Mouse (Mus musculus): ENCODE results near the gene Ndrg2. TPM values are rescaled to one million over a fixed set of nuclear protein-coding genes. Genes with fewer than 3 reads are reported as not detected.
"Not testable (repeated sequence)": the region's sequence is repeated elsewhere in the genome, so short reads cannot be mapped to it uniquely, and the experiment has no call there.

The Ndrg2 gene
- polyA plus RNA-seq, 2 experiments, result 11.6 to 13.5 TPM

GRCm38 (mm10) chr14:51929309-51929943 is 15.5 kb upstream of the Ndrg2 start:
- H3K27ac ChIP-seq, result no peak overlapping the region
- 62% methylated on average over 8 of the region's 8 CpGs for WGBS (ENCODE audit: insufficient replicate concordance)

GRCm38 (mm10) chr14:51926930-51927329 is 13.0 kb upstream of the Ndrg2 start:
- not testable (repeated sequence) for H3K9ac ChIP-seq (replicated peaks); H3K27me3 ChIP-seq (ENCODE audit: control insufficient read depth, insufficient read depth, low read length); H3K4me1 ChIP-seq (replicated peaks; ENCODE audit: control insufficient read depth in 2 of 2, insufficient read depth in 2 of 2, low read length in 1 of 2); H3K9me3 ChIP-seq (ENCODE audit: control insufficient read depth, low read length); H3K27ac ChIP-seq; DNase-seq (ENCODE audit: low read depth in 3 of 3, low spot score in 3 of 3); H3K36me3 ChIP-seq (replicated peaks; ENCODE audit: control insufficient read depth, insufficient read depth, low read depth); H3K4me3 ChIP-seq (ENCODE audit: insufficient read depth in 1 of 2, low read depth in 2 of 2, low read length in 2 of 2); ATAC-seq (ENCODE audit: insufficient read depth); H3K4me2 ChIP-seq (ENCODE audit: low read depth)
- 78% methylated on average over 11 of the region's 11 CpGs for WGBS (ENCODE audit: insufficient replicate concordance)

More at GRCm38 (mm10) chr14:51929309-51929943, 15.5 kb upstream of the Ndrg2 start:
- TF ChIP-seq CTCF (IDR thresholded peaks at IDR 0.05; ENCODE audit: low read depth) (no peak), EP300 (IDR thresholded peaks at IDR 0.05; ENCODE audit: low read depth) (no peak)
- no peak overlapping the region for H3K9ac ChIP-seq (replicated peaks)
- no peaks in the 10 kb centered on the region for H3K36me3 ChIP-seq (replicated peaks; ENCODE audit: control insufficient read depth, insufficient read depth, low read depth)
- H3K4me2 ChIP-seq (ENCODE audit: low read depth), result no peak overlapping the region
- H3K9me3 ChIP-seq (ENCODE audit: control insufficient read depth, low read length), result no peaks in the 10 kb centered on the region
- no peak for DNase-seq (ENCODE audit: low read depth in 3 of 3, low spot score in 3 of 3)
- H3K4me1 ChIP-seq (replicated peaks; ENCODE audit: control insufficient read depth in 2 of 2, insufficient read depth in 2 of 2, low read length in 1 of 2), result peaks cover 0 to 9% of the 10 kb centered on the region in 2 experiments; a peak in 1 of 4 replicates
- no peak overlapping the region for H3K4me3 ChIP-seq (ENCODE audit: insufficient read depth in 1 of 2, low read depth in 2 of 2, low read length in 2 of 2)
- no peak for ATAC-seq (ENCODE audit: insufficient read depth)
- H3K27me3 ChIP-seq (ENCODE audit: control insufficient read depth, insufficient read depth, low read length), result no peaks in the 10 kb centered on the region

GRCm38 (mm10) chr14:51923492-51923891 is 9.5 kb upstream of the Ndrg2 start:
- Histone ChIP-seq H3K9me3 (ENCODE audit: control insufficient read depth, low read length) (no peaks in the 10 kb centered on the region), H3K4me2 (ENCODE audit: low read depth) (no peak overlapping the region), H3K27me3 (ENCODE audit: control insufficient read depth, insufficient read depth, low read length) (no peaks in the 10 kb centered on the region), H3K4me1 (replicated peaks; ENCODE audit: control insufficient read depth in 2 of 2, insufficient read depth in 2 of 2, low read length in 1 of 2) (0 out of 4 replicates have a peak, but pooled peaks cover 0 to 4% of the 10 kb centered on the region in 2 experiments), H3K4me3 (ENCODE audit: insufficient read depth in 1 of 2, low read depth in 2 of 2, low read length in 2 of 2) (no peak overlapping the region), H3K36me3 (replicated peaks; ENCODE audit: control insufficient read depth, insufficient read depth, low read depth) (no peaks in the 10 kb centered on the region), H3K9ac (replicated peaks) (no peak overlapping the region), H3K27ac (no peak overlapping the region)
- TF ChIP-seq EP300 (IDR thresholded peaks at IDR 0.05; ENCODE audit: low read depth), result no peak
- no peak for TF ChIP-seq CTCF (IDR thresholded peaks at IDR 0.05; ENCODE audit: low read depth)
- WGBS (ENCODE audit: insufficient replicate concordance), result 60% methylated on average over 4 of the region's 4 CpGs
- DNase-seq (ENCODE audit: low read depth in 3 of 3, low spot score in 3 of 3), result no peak
- no peak for ATAC-seq (ENCODE audit: insufficient read depth)

- WGBS (ENCODE audit: insufficient replicate concordance), result 63% methylated on average over 2 of the region's 2 CpGs
- no peak overlapping the region for H3K9ac ChIP-seq (replicated peaks)
- DNase-seq (ENCODE audit: low read depth in 3 of 3, low spot score in 3 of 3), result no peak
- H3K4me3 ChIP-seq (ENCODE audit: insufficient read depth in 1 of 2, low read depth in 2 of 2, low read length in 2 of 2), result no peak overlapping the region
- H3K4me2 ChIP-seq (ENCODE audit: low read depth), result no peak overlapping the region
- H3K27ac ChIP-seq, result no peak overlapping the region
- no peak for TF ChIP-seq EP300 (IDR thresholded peaks at IDR 0.05; ENCODE audit: low read depth)
- TF ChIP-seq CTCF (IDR thresholded peaks at IDR 0.05; ENCODE audit: low read depth), result no peak
- no peak for ATAC-seq (ENCODE audit: insufficient read depth)
- H3K4me1 ChIP-seq (replicated peaks; ENCODE audit: control insufficient read depth in 2 of 2, insufficient read depth in 2 of 2, low read length in 1 of 2), result 0 out of 4 replicates have a peak, but pooled peaks cover 0 to 4% of the 10 kb centered on the region in 2 experiments
- no peaks in the 10 kb centered on the region for H3K36me3 ChIP-seq (replicated peaks; ENCODE audit: control insufficient read depth, insufficient read depth, low read depth)
- H3K27me3 ChIP-seq (ENCODE audit: control insufficient read depth, insufficient read depth, low read length), result no peaks in the 10 kb centered on the region
- no peaks in the 10 kb centered on the region for H3K9me3 ChIP-seq (ENCODE audit: control insufficient read depth, low read length)
Measured at GRCm38 (mm10) chr14:51922910-51923309, 9.0 kb upstream of the Ndrg2 start.

DNA sequence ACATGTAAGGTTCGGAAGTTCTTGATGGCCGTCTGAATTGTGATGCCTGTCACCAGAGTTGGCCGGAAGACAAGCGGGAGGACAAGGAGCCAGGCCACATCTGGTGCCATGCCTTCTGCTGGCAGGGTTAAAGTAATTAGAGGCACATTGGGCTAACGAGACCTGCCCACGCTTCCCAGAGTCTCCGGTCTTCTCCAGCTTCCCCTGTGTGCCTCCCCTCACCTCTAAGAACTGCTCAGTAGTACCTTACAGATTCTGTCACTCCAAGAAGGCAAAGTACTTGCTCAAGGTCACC is 8.6 kb upstream of the Ndrg2 start, which contains the start of gene Rnase13:
Gene Rnase13, minus strand, starts transcription at position 203 of the 295 bp plus-strand sequence.
- no peak within 1 kb of the TSS for H3K4me3 ChIP-seq (ENCODE audit: insufficient read depth in 1 of 2, low read depth in 2 of 2, low read length in 2 of 2)
- H3K9me3 ChIP-seq (ENCODE audit: control insufficient read depth, low read length), result no peaks in the 10 kb centered on the region
- H3K27ac ChIP-seq, result no peak within 1 kb of the TSS
- H3K27me3 ChIP-seq (ENCODE audit: control insufficient read depth, insufficient read depth, low read length), result no peaks in the 10 kb centered on the region
- WGBS (ENCODE audit: insufficient replicate concordance), result 77% methylated on average over 7 of the region's 7 CpGs
- ATAC-seq (ENCODE audit: insufficient read depth) (no peak), DNase-seq (ENCODE audit: low read depth in 3 of 3, low spot score in 3 of 3) (no peak)
- no peak within 1 kb of the TSS for H3K9ac ChIP-seq (replicated peaks)
- H3K36me3 ChIP-seq (replicated peaks; ENCODE audit: control insufficient read depth, insufficient read depth, low read depth), result no peaks in the 10 kb centered on the region
- H3K4me2 ChIP-seq (ENCODE audit: low read depth), result no peak within 1 kb of the TSS
- H3K4me1 ChIP-seq (replicated peaks; ENCODE audit: control insufficient read depth in 2 of 2, insufficient read depth in 2 of 2, low read length in 1 of 2), result 0 out of 4 replicates have a peak, but pooled peaks cover 0 to 4% of the 10 kb centered on the region in 2 experiments
- TF ChIP-seq EP300 (IDR thresholded peaks at IDR 0.05; ENCODE audit: low read depth) (no peak), CTCF (IDR thresholded peaks at IDR 0.05; ENCODE audit: low read depth) (no peak)

Data from liver, embryonic 14.5 days (tissue).